Mouse (Mus musculus): ENCODE data around the gene Ambra1. TPM values are rescaled to one million over a fixed set of nuclear protein-coding genes. Genes with fewer than 3 reads are reported as not detected.

Ambra1 gene
- total and polyA plus RNA-seq, 3 experiments: 15.8 to 27.1 (median 21.9) TPM

DNA sequence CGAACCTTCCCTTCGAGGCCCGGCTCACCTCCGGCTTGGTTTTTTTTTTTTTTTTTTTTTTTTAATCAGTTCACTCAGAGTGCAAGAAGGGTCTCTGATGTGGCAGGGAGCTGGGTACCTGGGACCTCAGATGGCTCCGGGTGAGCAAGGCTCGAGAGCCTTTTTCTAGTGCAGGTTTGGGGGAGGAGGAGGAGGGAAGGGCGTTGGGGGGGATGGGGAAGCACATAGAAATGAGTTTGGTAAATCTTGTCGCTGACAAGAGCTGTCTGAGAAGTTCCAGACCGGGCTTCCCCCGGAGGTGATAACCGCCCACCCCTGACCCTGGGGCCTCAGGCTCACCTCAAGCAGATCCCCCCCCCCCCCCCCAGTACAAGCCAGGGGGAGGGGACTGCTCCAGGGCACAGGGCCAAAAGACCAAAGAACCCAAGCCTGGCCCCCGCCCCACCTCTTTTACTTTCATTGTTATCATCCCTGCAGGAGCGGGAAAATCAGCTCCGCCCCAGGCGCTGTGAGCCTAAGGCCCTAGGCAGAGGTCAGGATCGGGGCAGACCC lies 202.3 kb downstream of the Ambra1 start, which contains the start of gene Mdk:
Mdk (minus strand) TSS at position 138 of the 552 bp plus-strand sequence.
- no peak for TF ChIP-seq TCF12 (IDR thresholded peaks at IDR 0.05; ENCODE audit: low read depth, low read length)
- TF ChIP-seq UBTF (IDR thresholded peaks at IDR 0.05; ENCODE audit: low read depth, low read length): no peak
- no peak for TF ChIP-seq PAX5 (IDR thresholded peaks at IDR 0.05; ENCODE audit: low read length)
- TF ChIP-seq TBP (conservative IDR thresholded peaks at IDR 0.05; ENCODE audit: low read depth, low read length): no peak
- TF ChIP-seq CTCF (conservative IDR thresholded peaks at IDR 0.05 in 1 of 2, IDR thresholded peaks at IDR 0.05 in 1 of 2; ENCODE audit: low read depth in 2 of 2, low read length in 2 of 2): no peak
- Histone ChIP-seq H3K9me3 (replicated peaks; ENCODE audit: low read length) (no peaks in the 10 kb centered on the region), H3K9ac (ENCODE audit: insufficient read depth, low read depth) (no peak within 1 kb of the TSS), H3K4me2 (ENCODE audit: insufficient read depth, low read depth, poor library complexity, severe bottlenecking) (no peak within 1 kb of the TSS), H3K4me3 (replicated peaks in 1 of 3; ENCODE audit: low read depth in 2 of 3, low read length in 2 of 3, poor library complexity in 1 of 3) (no peak within 1 kb of the TSS), H3K79me2 (replicated peaks; ENCODE audit: control insufficient read depth, extremely low read depth, insufficient read depth, poor library complexity, severe bottlenecking) (no peaks in the 10 kb centered on the region), H3K27me3 (replicated peaks) (no peaks in the 10 kb centered on the region), H3K36me3 (replicated peaks in 1 of 2; ENCODE audit: control insufficient read depth in 1 of 2, insufficient read depth in 1 of 2, low read length in 1 of 2) (peaks cover 64 to 94% of the 10 kb centered on the region in 2 experiments), H3K27ac (ENCODE audit: insufficient read depth, low read depth) (no peak within 1 kb of the TSS), H3K4me1 (ENCODE audit: control insufficient read depth in 1 of 2, insufficient read depth in 2 of 2) (peaks cover 0 to 26% of the 10 kb centered on the region in 2 experiments; a peak in 2 of 4 replicates)
- in situ Hi-C loops (cut with MboI; ENCODE audit: low pct_ligation_motif_present, low pct_unique_long_range_greater_than_20kb, low sequenced_read_pairs) (no loop called here), dilution Hi-C loops (cut with MboI; ENCODE audit: extremely low pct_ligation_motif_present, extremely low pct_unique_long_range_greater_than_20kb, low sequenced_read_pairs) (no loop called here)
- DNase-seq (ENCODE audit: extremely low read depth): no peak

DNA sequence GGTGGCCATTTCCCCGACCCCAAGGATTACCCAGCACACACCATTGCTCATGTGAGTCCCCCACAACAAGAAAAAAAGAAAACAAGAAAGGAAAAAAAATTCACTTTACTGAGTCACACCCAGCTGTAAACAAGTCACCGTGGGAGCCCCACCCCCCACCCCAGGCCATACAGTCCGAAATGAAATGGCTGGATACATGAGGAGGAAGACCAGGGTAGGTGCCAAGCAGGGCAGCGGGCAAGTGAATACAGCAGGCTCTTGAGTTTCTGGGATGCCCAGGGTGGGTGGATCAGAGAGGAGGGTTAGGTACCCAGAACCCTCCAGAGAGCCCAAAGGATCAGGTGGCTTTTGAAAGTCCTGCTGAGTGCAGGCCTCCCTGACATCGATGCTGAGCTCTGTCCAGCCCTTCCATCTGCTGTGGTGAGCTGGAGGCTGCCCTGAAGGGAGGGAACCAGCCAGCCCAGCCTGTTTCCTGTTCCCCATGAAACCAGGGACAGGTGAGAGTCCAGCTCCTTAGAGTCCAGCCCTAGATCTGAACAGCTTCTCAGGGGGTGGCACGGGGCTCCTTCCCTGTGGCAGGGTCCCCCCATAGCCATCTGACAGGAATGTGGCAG lies 202.9 kb downstream of the Ambra1 start:
- no peaks in the 10 kb centered on the region for H3K79me2 ChIP-seq (replicated peaks; ENCODE audit: control insufficient read depth, extremely low read depth, insufficient read depth, poor library complexity, severe bottlenecking)
- dilution Hi-C loops (cut with MboI; ENCODE audit: extremely low pct_ligation_motif_present, extremely low pct_unique_long_range_greater_than_20kb, low sequenced_read_pairs) (no loop called here), in situ Hi-C loops (cut with MboI; ENCODE audit: low pct_ligation_motif_present, low pct_unique_long_range_greater_than_20kb, low sequenced_read_pairs) (no loop called here)
- H3K27ac ChIP-seq (ENCODE audit: insufficient read depth, low read depth): no peak overlapping the region
- H3K27me3 ChIP-seq (replicated peaks): no peaks in the 10 kb centered on the region
- peaks cover 67 to 94% of the 10 kb centered on the region in 2 experiments for H3K36me3 ChIP-seq (replicated peaks in 1 of 2; ENCODE audit: control insufficient read depth in 1 of 2, insufficient read depth in 1 of 2, low read length in 1 of 2)
- no peaks in the 10 kb centered on the region for H3K9me3 ChIP-seq (replicated peaks; ENCODE audit: low read length)
- no peak overlapping the region for H3K4me3 ChIP-seq (replicated peaks in 1 of 3; ENCODE audit: low read depth in 2 of 3, low read length in 2 of 3, poor library complexity in 1 of 3)
- no peak for TF ChIP-seq UBTF (IDR thresholded peaks at IDR 0.05; ENCODE audit: low read depth, low read length)
- no peak for DNase-seq (ENCODE audit: extremely low read depth)
- H3K9ac ChIP-seq (ENCODE audit: insufficient read depth, low read depth): no peak overlapping the region
- H3K4me2 ChIP-seq (ENCODE audit: insufficient read depth, low read depth, poor library complexity, severe bottlenecking): no peak overlapping the region
- H3K4me1 ChIP-seq (ENCODE audit: control insufficient read depth in 1 of 2, insufficient read depth in 2 of 2): peaks cover 0 to 23% of the 10 kb centered on the region in 2 experiments; a peak in 2 of 4 replicates

DNA sequence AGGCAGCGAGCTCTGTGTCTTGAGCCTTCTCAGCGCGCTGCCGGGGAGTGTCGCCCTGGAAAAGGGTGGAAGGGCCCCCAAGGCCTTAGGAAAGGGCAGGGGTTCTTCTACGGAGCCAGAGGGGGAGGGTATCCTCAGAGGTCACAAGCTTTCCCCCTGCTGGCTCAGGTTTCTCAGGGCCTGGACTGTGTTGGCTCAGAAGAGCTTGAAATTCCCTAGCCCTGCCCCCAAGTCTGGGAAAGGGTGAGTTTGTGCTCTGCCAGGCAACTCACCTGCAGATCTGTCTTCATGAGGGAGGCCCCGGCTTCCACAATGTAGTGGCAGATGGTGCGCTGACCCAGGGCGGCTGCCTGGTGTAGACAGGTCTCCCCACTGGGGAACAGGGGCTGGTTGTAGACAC lies 203.5 kb downstream of the Ambra1 start:
- in situ Hi-C loops (cut with MboI; ENCODE audit: low pct_ligation_motif_present, low pct_unique_long_range_greater_than_20kb, low sequenced_read_pairs): no loop called here
- H3K4me3 ChIP-seq (replicated peaks in 1 of 3; ENCODE audit: low read depth in 2 of 3, low read length in 2 of 3, poor library complexity in 1 of 3): no peak overlapping the region
- no peaks in the 10 kb centered on the region for H3K9me3 ChIP-seq (replicated peaks; ENCODE audit: low read length)
- H3K9ac ChIP-seq (ENCODE audit: insufficient read depth, low read depth): no peak overlapping the region
- no peaks in the 10 kb centered on the region for H3K79me2 ChIP-seq (replicated peaks; ENCODE audit: control insufficient read depth, extremely low read depth, insufficient read depth, poor library complexity, severe bottlenecking)
- TF ChIP-seq ELF1 (IDR thresholded peaks at IDR 0.05; ENCODE audit: low read depth, low read length): no peak
- no peak for TF ChIP-seq MYC (IDR thresholded peaks at IDR 0.05; ENCODE audit: low read depth, low read length)
- no peak for TF ChIP-seq EP300 (IDR thresholded peaks at IDR 0.05; ENCODE audit: low read length)
- no peak for TF ChIP-seq USF1 (IDR thresholded peaks at IDR 0.05; ENCODE audit: low read depth, low read length)
- no peak for TF ChIP-seq ZKSCAN1 (IDR thresholded peaks at IDR 0.05; ENCODE audit: borderline replicate concordance, low read depth, low read length)
- no peak for TF ChIP-seq TCF12 (IDR thresholded peaks at IDR 0.05; ENCODE audit: low read depth, low read length)
- no peak for TF ChIP-seq NELFE (IDR thresholded peaks at IDR 0.05; ENCODE audit: low read depth, low read length)
- no peak for TF ChIP-seq MXI1 (IDR thresholded peaks at IDR 0.05; ENCODE audit: low read depth, low read length)
- no peak for TF ChIP-seq ETS1 (conservative IDR thresholded peaks at IDR 0.05; ENCODE audit: low read depth, low read length)
- TF ChIP-seq PAX5 (IDR thresholded peaks at IDR 0.05; ENCODE audit: low read length): no peak
- no peak for TF ChIP-seq USF2 (conservative IDR thresholded peaks at IDR 0.05; ENCODE audit: low read depth, low read length)
- no peak for TF ChIP-seq JUND (conservative IDR thresholded peaks at IDR 0.05; ENCODE audit: low read depth, low read length)
- TF ChIP-seq CTCF (conservative IDR thresholded peaks at IDR 0.05 in 1 of 2, IDR thresholded peaks at IDR 0.05 in 1 of 2; ENCODE audit: low read depth in 2 of 2, low read length in 2 of 2): no peak
- no peak for TF ChIP-seq ZC3H11A (IDR thresholded peaks at IDR 0.05; ENCODE audit: low read depth, low read length)
- TF ChIP-seq GABPA (IDR thresholded peaks at IDR 0.05; ENCODE audit: insufficient replicate concordance, low read depth, low read length): no peak
- TF ChIP-seq SIN3A (IDR thresholded peaks at IDR 0.05; ENCODE audit: low read length): no peak
- no peak for TF ChIP-seq E2F4 (IDR thresholded peaks at IDR 0.05; ENCODE audit: insufficient replicate concordance, low read depth, low read length)
- no peak for TF ChIP-seq SMC3 (IDR thresholded peaks at IDR 0.05; ENCODE audit: low read depth, low read length)
- TF ChIP-seq RAD21 (IDR thresholded peaks at IDR 0.05; ENCODE audit: low read depth, low read length): no peak
- H3K27me3 ChIP-seq (replicated peaks): no peaks in the 10 kb centered on the region
- no peak overlapping the region for H3K27ac ChIP-seq (ENCODE audit: insufficient read depth, low read depth)
- peaks cover 0 to 23% of the 10 kb centered on the region in 2 experiments; a peak in 2 of 4 replicates for H3K4me1 ChIP-seq (ENCODE audit: control insufficient read depth in 1 of 2, insufficient read depth in 2 of 2)
- no peak for DNase-seq (ENCODE audit: extremely low read depth)
- dilution Hi-C loops (cut with MboI; ENCODE audit: extremely low pct_ligation_motif_present, extremely low pct_unique_long_range_greater_than_20kb, low sequenced_read_pairs): no loop called here
- no peak overlapping the region for H3K4me2 ChIP-seq (ENCODE audit: insufficient read depth, low read depth, poor library complexity, severe bottlenecking)
- H3K36me3 ChIP-seq (replicated peaks in 1 of 2; ENCODE audit: control insufficient read depth in 1 of 2, insufficient read depth in 1 of 2, low read length in 1 of 2): peaks cover 67 to 94% of the 10 kb centered on the region in 2 experiments
